Mouse (Mus musculus) heart, embryonic 16.5 days (tissue): ENCODE results near the gene Fbxo8. TPM values are rescaled to one million over a fixed set of nuclear protein-coding genes. Genes with fewer than 3 reads are reported as not detected.

ENCODE experiments used
- ATAC-seq: fragments of 200-750 bp; cut with Nextera tagmentation; replicated peaks from 2 replicates; pipeline ENCODE4 v1.8.0; 2017; ENCODE audit warnings: moderate number of reproducible peaks; ENCODE audit not compliant: insufficient read depth, low FRiP score; ENCODE audit errors: extremely low read depth
- H3K27ac ChIP-seq: fragments of 300-500 bp; sonication (generic); 2 replicates; pipeline ENCODE4 v1.5.1; 2014; ENCODE audit warnings: mild to moderate bottlenecking, low read length, control low read depth, moderate library complexity
- H3K27me3 ChIP-seq: fragments of 300-500 bp; sonication (generic); 2 replicates; pipeline ENCODE4 v1.6.1; 2014; ENCODE audit warnings: low read length, mixed read lengths; ENCODE audit not compliant: control insufficient read depth, insufficient read depth
- H3K36me3 ChIP-seq: fragments of 300-500 bp; sonication (generic); 2 replicates; pipeline ENCODE4 v1.6.1; 2014; ENCODE audit not compliant: control insufficient read depth, insufficient read depth
- H3K4me1 ChIP-seq: fragments of 300-500 bp; sonication (generic); 2 replicates; pipeline ENCODE4 v1.6.1; 2014; ENCODE audit warnings: low read length, mixed read lengths; ENCODE audit not compliant: control insufficient read depth, insufficient read depth
- H3K4me2 ChIP-seq: fragments of 300-500 bp; sonication (generic); 2 replicates; pipeline ENCODE4 v1.6.1; 2014; ENCODE audit warnings: low read depth, mild to moderate bottlenecking, control low read depth, low read length
- H3K4me3 ChIP-seq: fragments of 300-500 bp; sonication (generic); 2 replicates; pipeline ENCODE4 v1.5.1; 2014; ENCODE audit warnings: mild to moderate bottlenecking, control low read depth, low read length
- H3K9ac ChIP-seq: fragments of 300-500 bp; sonication (generic); 2 replicates; pipeline ENCODE4 v1.6.1; 2014; ENCODE audit warnings: low read length, control low read depth
- H3K9me3 ChIP-seq: fragments of 300-500 bp; sonication (generic); replicated peaks from 2 replicates; pipeline ENCODE4 v1.6.1; 2016; ENCODE audit warnings: low read length; ENCODE audit not compliant: control insufficient read depth
- WGBS: fragments of 180-500 bp; shearing (Covaris S2); extraction: QIAGEN DNeasy Blood & Tissue Kit; methylation state at CpG from one replicate; pipeline ENCODE4 v1.1.7; 2014; 5-methylcytosine and 5-hydroxymethylcytosine counted together
- polyA plus RNA-seq: library from polyadenylated mRNA; unstranded; fragments of >200 nt; fragmentation: Nextera tagmentation; extraction: Ambion mirVana; gene quantifications from 2 replicates; pipeline ENCODE4 v1.2.1, GENCODE M21; 2015

The Fbxo8 gene
- 49.8 and 53.2 TPM in 2 replicates for polyA plus RNA-seq

DNA sequence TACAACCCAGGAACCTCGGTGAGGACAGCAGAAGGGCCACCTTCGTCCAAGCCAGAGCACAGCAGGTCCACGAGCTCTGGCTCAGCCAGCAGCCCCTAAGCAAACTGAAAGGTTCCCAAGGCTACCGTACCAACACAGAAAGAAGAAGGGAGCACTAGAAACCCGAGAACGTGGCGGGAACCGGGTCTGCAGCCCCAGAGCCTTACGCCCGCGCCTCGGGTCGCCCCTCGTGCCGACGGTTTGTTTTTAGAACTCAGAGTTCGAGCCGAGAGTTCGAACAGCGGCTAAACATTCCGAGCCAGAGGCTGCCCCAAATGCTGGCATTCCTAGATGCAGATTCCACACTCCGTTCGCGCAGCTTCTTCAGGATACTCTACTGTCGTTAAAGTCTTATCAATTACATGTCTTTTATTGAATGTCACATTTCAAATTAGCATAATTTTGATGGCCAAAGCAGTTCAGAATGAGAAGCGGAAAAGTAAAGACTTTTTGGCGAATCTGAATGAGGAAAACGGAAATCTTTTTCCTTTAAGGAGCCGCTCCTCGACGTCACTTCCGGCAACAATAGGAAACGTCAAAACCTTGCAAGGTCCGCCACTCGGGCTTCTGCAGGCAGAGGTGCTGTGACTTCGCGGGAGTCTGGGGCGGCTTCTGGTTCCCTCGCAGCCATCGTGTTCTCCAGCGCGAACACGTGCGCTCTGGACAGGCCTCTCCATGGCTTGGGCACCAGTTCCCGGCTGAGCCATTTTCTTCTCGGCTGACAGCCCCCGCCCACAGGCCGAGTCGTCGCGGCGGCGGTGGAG lies at the start of gene Fbxo8, which contains the start of gene Cep44:
TSS of gene Fbxo8 (plus strand) at position 533 of the 803 bp plus-strand sequence.
TSS of gene Cep44 (minus strand) at position 490 of the 803 bp plus-strand sequence.
- no peaks in the 10 kb centered on the region for H3K9me3 ChIP-seq
- WGBS: under 1% methylated on average over 53 of the region's 53 CpGs
- H3K4me2 ChIP-seq: peak within 1 kb of the TSS; percentile 83
- peak within 1 kb of the TSS; percentile 95 for H3K9ac ChIP-seq
- peak within 1 kb of the TSS; percentile 87 for H3K4me3 ChIP-seq
- H3K27me3 ChIP-seq: no peaks in the 10 kb centered on the region
- peak; percentile 79 for ATAC-seq
- peaks cover 17% of the 10 kb centered on the region for H3K4me1 ChIP-seq
- H3K27ac ChIP-seq: peak within 1 kb of the TSS; percentile 88
- H3K36me3 ChIP-seq: no peaks in the 10 kb centered on the region

- ATAC-seq: no peak
- Histone ChIP-seq H3K36me3 (no peaks in the 10 kb centered on the region), H3K27me3 (no peaks in the 10 kb centered on the region), H3K4me3 (no peak overlapping the region), H3K9me3 (no peaks in the 10 kb centered on the region), H3K4me2 (no peak overlapping the region), H3K4me1 (no peaks in the 10 kb centered on the region), H3K9ac (no peak overlapping the region), H3K27ac (no peak overlapping the region)
Measured at GRCm38 (mm10) chr8:56501911-56502310, 49.0 kb upstream of the Fbxo8 start.

DNA sequence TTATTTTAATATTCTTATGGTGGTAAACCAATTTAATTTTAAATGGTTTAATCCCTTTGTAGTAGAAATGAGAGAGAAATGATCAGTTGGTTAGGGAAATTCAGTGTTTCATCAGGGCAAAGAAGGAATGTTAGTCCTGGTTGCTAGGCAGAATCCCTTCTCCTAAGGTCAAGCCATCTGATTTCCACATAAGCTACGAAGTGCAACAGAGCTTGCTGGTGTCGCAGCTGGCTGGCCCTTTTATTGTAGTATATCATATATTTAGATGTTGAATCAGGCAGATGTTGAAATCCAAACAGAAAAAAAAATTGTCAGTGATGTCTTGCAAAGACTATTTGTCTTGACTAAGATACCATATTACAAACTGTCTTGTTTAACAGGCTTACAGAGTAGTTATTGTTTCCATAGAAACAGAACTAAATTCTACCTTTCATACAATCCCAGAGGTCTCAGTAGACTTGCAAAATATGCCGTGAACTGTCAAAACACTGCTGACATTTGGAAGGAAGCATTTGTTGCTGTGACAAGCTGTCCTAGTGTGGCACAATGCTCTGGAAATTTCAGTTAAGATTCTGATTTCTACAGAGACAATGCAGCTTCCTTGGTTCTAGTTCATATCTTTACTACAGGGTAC lies 42.5 kb upstream of the Fbxo8 start:
- no peak overlapping the region for H3K4me2 ChIP-seq
- H3K27ac ChIP-seq: no peak overlapping the region
- no peak for ATAC-seq
- no peaks in the 10 kb centered on the region for H3K4me1 ChIP-seq
- WGBS: 67% methylated on average over 3 of the region's 3 CpGs
- H3K36me3 ChIP-seq: no peaks in the 10 kb centered on the region
- H3K9me3 ChIP-seq: no peaks in the 10 kb centered on the region
- no peak overlapping the region for H3K4me3 ChIP-seq
- no peaks in the 10 kb centered on the region for H3K27me3 ChIP-seq
- no peak overlapping the region for H3K9ac ChIP-seq

DNA sequence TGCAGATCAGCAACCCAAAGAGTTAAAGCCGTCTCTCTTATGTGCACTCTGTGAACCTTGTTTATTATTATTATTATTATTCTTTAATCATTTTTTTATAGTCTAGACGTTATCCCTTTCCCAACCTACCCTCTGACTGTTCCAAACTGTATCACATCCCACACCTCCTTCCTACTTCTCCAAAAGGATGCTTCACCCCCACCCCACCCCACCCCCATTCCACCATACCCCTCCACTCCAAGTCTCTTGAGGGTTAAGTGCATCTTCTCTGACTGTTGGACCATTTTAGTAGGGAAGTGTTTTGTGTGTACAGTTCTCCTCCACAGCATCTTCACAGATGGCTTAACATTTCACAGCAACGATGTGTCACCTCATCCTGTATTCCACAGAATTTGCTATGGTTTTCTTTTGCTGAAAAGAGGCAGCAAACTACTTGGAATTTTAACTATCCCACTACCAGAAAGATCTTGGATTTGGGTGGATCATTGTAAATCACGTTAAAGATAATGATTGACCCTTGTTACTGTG lies 41.9 kb upstream of the Fbxo8 start:
- no peak for ATAC-seq
- Histone ChIP-seq H3K9me3 (no peaks in the 10 kb centered on the region), H3K4me2 (no peak overlapping the region), H3K27me3 (no peaks in the 10 kb centered on the region), H3K4me3 (no peak overlapping the region), H3K9ac (no peak overlapping the region), H3K4me1 (no peaks in the 10 kb centered on the region), H3K36me3 (no peaks in the 10 kb centered on the region), H3K27ac (no peak overlapping the region)
- WGBS: 73% methylated on average over 4 of the region's 4 CpGs

DNA sequence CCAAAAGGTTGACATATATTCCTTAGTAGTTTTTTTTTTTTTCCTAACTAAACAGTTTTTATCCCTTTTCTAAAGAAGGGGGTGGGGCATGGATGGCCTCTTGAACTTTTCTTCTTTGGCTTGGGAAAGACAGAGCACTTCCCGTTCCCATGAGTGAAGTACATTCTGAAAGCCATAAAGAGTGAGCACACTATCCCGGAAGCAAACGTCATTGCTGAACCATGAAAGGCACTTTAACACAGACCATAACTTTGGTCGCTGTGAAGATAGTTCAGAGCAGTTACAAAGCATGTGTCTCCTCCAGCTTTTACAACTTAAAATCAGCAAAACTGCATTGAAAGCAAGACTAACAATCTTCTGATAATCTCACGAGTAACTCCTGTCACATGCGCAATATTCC lies 32.0 kb upstream of the Fbxo8 start:
- Histone ChIP-seq H3K9ac (no peak overlapping the region), H3K27me3 (no peaks in the 10 kb centered on the region), H3K27ac (no peak overlapping the region), H3K4me1 (no peaks in the 10 kb centered on the region), H3K36me3 (no peaks in the 10 kb centered on the region), H3K9me3 (no peaks in the 10 kb centered on the region; the same call in 1 of the 2 replicates), H3K4me3 (no peak overlapping the region), H3K4me2 (no peak overlapping the region)
- no peak for ATAC-seq
- WGBS: 61% methylated on average over 6 of the region's 6 CpGs

- WGBS: 63% methylated on average over 2 of the region's 2 CpGs
- Histone ChIP-seq H3K4me2 (no peak overlapping the region), H3K27ac (no peak overlapping the region), H3K9me3 (no peaks in the 10 kb centered on the region; the same call in 1 of the 2 replicates), H3K36me3 (no peaks in the 10 kb centered on the region), H3K27me3 (no peaks in the 10 kb centered on the region), H3K9ac (no peak overlapping the region), H3K4me3 (no peak overlapping the region), H3K4me1 (no peaks in the 10 kb centered on the region)
- no peak for ATAC-seq
Measured at GRCm38 (mm10) chr8:56520249-56520648, 30.6 kb upstream of the Fbxo8 start.

DNA sequence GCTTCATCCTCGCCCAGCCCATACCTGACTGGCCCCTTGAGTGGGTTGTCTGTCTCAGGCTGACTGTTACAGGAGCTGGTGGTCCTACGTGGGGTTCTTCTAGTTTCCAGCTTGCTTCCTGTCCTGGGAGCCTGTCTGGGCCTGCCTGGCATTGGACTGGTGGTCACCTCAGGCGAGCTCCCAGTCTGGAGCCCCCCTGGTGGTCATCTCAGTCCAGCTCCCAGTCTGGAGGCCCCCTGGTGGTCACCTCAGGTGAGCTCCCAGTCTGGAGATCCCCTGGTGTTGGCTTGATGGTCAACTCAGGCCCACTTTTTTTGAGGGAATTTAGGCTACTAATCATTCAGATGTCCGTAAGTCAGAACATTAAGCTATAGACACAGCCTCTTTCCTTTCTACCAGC lies 29.8 kb upstream of the Fbxo8 start:
- Histone ChIP-seq H3K9ac (no peak overlapping the region), H3K4me3 (no peak overlapping the region), H3K27ac (no peak overlapping the region), H3K27me3 (no peaks in the 10 kb centered on the region), H3K9me3 (no peaks in the 10 kb centered on the region; the same call in 1 of the 2 replicates), H3K36me3 (no peaks in the 10 kb centered on the region), H3K4me1 (no peaks in the 10 kb centered on the region), H3K4me2 (no peak overlapping the region)
- ATAC-seq: no peak
- 79% methylated on average over 4 of the region's 4 CpGs for WGBS

GRCm38 (mm10) chr8:56528869-56529268 lies 22.0 kb upstream of the Fbxo8 start:
- Histone ChIP-seq H3K4me2 (no peak overlapping the region), H3K36me3 (peaks cover 13% of the 10 kb centered on the region; the same call in 1 of the 2 replicates), H3K9ac (no peak overlapping the region), H3K4me1 (no peaks in the 10 kb centered on the region), H3K27ac (no peak overlapping the region), H3K9me3 (no peaks in the 10 kb centered on the region), H3K4me3 (no peak overlapping the region), H3K27me3 (no peaks in the 10 kb centered on the region)
- 70% methylated on average over 6 of the region's 6 CpGs for WGBS
- no peak for ATAC-seq

DNA sequence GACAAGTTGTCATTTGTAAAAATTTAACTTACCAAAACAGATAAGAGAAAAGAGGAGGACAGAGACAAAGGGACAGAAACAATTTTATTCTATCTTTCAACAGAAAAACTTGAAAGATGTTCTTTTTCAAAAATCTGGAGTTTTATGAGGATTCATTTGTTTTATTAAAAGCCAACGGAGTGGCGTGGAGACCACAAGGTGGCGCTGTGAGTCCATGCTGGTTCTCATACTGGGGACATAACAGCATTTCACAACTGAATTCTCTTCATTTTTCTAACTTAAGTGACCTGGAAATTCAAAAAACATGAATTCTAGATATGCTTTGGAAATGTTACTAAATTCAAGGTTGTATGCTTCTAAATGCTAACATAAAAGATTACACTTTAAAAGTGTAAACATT lies 20.5 kb upstream of the Fbxo8 start:
- 3% methylated on average over 3 of the region's 3 CpGs for WGBS
- no peak overlapping the region for H3K4me2 ChIP-seq
- H3K4me3 ChIP-seq: no peak overlapping the region
- no peak overlapping the region for H3K27ac ChIP-seq
- no peaks in the 10 kb centered on the region for H3K9me3 ChIP-seq
- no peak for ATAC-seq
- H3K27me3 ChIP-seq: no peaks in the 10 kb centered on the region
- H3K9ac ChIP-seq: no peak overlapping the region
- no peaks in the 10 kb centered on the region for H3K4me1 ChIP-seq
- H3K36me3 ChIP-seq: peaks cover 16% of the 10 kb centered on the region; the same call in 1 of the 2 replicates
